Mouse (Mus musculus): ENCODE data around the gene Wdr70. TPM values are rescaled to one million over a fixed set of nuclear protein-coding genes. Genes with fewer than 3 reads are reported as not detected.

Wdr70 gene
- 49.3 and 49.5 TPM in 2 replicates for polyA plus RNA-seq (2014; fragmentation: Nextera tagmentation; extraction: Ambion mirVana)

DNA sequence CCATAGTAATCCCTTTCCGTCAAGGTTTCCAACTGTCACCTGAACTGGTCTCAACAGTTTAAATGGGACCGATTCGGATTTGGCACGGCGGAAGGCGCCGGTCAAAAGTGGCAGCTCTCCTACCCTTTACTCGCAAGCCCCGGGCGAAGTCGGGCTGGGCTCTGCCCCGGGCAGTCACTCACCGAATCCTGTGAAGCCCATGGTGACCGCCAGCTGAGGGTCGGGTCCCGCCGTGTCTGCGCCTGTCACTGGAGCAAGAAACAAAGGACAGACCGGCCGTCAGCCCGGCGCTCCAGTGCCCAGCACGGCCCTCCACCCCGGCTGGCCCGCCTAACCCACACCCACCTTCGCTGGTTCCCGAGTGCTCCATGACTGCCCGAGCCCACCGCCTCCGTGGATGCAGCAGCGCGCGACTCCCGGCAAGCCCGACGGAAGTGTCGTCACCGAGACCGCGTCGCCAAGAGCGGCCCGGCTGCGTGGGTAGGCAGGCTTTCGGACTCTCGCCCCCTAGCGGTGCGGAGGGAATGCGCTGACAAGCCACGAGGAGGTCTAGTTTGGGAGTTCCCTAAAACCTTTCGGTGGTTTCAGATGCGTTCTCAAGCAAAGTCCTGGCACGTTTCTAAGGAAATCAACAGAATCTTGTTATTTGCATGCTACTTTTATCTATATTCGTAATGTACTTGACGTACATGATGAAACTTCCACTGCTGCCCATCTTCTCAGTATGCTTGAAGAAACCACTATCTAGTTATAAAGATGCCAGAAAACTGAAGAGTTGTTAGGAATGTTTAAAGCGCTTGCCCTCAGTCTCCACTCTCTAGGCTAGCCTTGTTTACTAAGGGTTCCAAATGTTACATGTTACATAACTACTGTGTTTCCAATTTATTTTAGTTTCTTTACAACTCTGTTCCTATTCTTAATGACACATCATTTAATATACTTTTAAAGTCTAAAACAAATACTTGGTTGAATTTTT, at the start of gene Wdr70:
TSS of gene Wdr70 (minus strand) at position 436 of the 976 bp plus-strand sequence.
- Histone ChIP-seq H3K4me2 (peak within 1 kb of the TSS; percentile 58), H3K9me3 (replicated peaks; ENCODE audit: control insufficient read depth, low read length) (no peaks in the 10 kb centered on the region), H3K36me3 (ENCODE audit: control insufficient read depth, insufficient read depth, low read length) (peaks cover 2% of the 10 kb centered on the region; the same call in 1 of the 2 replicates), H3K27me3 (ENCODE audit: control insufficient read depth, insufficient read depth, low read length) (no peaks in the 10 kb centered on the region), H3K4me3 (ENCODE audit: low read depth, low read length) (peak within 1 kb of the TSS; percentile 86), H3K4me1 (ENCODE audit: control insufficient read depth, insufficient read depth, low read length) (0 out of 2 replicates have a peak, but pooled peaks cover 3% of the 10 kb centered on the region), H3K27ac (ENCODE audit: low read depth, low read length) (no peak within 1 kb of the TSS), H3K9ac (ENCODE audit: low read depth, low read length) (peak within 1 kb of the TSS; percentile 86)
- peak; percentile 79 for ATAC-seq (replicated peaks; ENCODE audit: insufficient number of reproducible peaks, low FRiP score, low TSS enrichment)
- 2% methylated on average over 56 of the region's 56 CpGs for WGBS (ENCODE audit: insufficient replicate concordance)

DNA sequence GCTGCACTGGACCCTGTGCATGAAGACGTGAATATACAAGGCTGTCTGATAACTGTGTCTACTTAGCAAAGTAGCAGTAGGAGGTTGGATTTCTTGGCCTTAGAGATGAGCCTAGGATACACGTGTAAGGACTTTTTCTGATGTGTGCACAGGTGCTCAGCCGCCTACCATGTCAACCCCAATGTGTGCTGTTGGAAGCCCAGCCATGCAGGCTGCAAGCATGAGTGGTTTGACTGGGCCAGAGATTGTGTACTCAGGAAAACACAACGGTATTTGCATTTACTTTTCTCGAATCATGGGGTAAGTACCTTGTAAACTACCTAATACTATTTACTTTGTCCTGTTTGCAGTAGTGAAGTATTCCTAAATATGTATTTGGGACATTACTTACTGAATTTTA, 36.6 kb upstream of the Wdr70 start:
- no peak overlapping the region for H3K4me2 ChIP-seq
- H3K36me3 ChIP-seq (ENCODE audit: control insufficient read depth, insufficient read depth, low read length) = peaks cover 37% of the 10 kb centered on the region
- no peak overlapping the region for H3K9ac ChIP-seq (ENCODE audit: low read depth, low read length)
- no peak for ATAC-seq (replicated peaks; ENCODE audit: insufficient number of reproducible peaks, low FRiP score, low TSS enrichment)
- no peaks in the 10 kb centered on the region for H3K4me1 ChIP-seq (ENCODE audit: control insufficient read depth, insufficient read depth, low read length)
- 91% methylated on average over 5 of the region's 5 CpGs for WGBS (ENCODE audit: insufficient replicate concordance)
- no peak overlapping the region for H3K4me3 ChIP-seq (ENCODE audit: low read depth, low read length)
- H3K27me3 ChIP-seq (ENCODE audit: control insufficient read depth, insufficient read depth, low read length) = no peaks in the 10 kb centered on the region
- no peak overlapping the region for H3K27ac ChIP-seq (ENCODE audit: low read depth, low read length)
- H3K9me3 ChIP-seq (replicated peaks; ENCODE audit: control insufficient read depth, low read length) = no peaks in the 10 kb centered on the region

DNA sequence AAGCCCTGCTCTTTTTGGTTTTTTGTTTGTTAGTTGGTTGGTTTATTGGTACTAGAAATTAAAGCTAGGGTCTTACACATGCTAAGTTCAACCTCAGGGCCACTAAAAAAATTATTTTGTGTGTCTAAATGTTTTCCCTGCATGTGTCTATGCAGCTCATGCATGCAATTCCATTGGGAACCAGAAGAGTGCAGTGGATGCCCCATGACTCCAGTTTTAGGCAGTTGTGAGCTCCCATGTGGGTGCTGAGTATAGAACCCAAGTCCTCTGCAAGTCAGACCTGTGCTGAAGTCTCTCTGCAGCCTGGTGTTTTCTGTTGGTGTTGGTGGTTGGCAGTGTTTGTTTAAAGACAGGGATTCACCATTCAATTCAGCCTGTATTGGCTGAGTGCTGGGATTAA, 32.8 kb upstream of the Wdr70 start:
- Histone ChIP-seq H3K4me1 (ENCODE audit: control insufficient read depth, insufficient read depth, low read length) (no peaks in the 10 kb centered on the region), H3K4me2 (no peak overlapping the region), H3K27ac (ENCODE audit: low read depth, low read length) (no peak overlapping the region), H3K36me3 (ENCODE audit: control insufficient read depth, insufficient read depth, low read length) (peaks cover 36% of the 10 kb centered on the region), H3K9me3 (replicated peaks; ENCODE audit: control insufficient read depth, low read length) (no peaks in the 10 kb centered on the region), H3K4me3 (ENCODE audit: low read depth, low read length) (no peak overlapping the region), H3K27me3 (ENCODE audit: control insufficient read depth, insufficient read depth, low read length) (no peaks in the 10 kb centered on the region), H3K9ac (ENCODE audit: low read depth, low read length) (no peak overlapping the region)
- ATAC-seq (replicated peaks; ENCODE audit: insufficient number of reproducible peaks, low FRiP score, low TSS enrichment) = no peak

DNA sequence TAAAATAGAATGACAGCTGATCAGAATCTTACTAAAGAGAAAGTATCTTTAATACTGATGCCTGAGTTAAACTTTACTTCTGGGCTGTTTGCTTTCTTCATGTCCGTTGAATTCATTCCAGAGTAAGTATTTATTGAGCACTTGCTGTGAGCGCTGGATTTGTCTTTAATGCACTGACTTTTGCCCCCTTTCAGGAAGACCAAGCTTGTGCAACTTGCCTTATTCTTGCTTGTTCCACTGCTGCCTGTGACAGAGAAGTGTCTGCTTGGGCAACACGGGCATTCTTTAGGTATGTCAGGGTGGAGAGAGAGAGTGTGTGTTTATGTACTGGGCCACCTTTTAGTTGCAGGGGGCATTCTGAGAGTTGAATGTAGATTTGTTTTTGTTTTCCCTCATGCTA, 32.3 kb upstream of the Wdr70 start:
- 90% methylated on average over 3 of the region's 3 CpGs for WGBS (ENCODE audit: insufficient replicate concordance)

DNA sequence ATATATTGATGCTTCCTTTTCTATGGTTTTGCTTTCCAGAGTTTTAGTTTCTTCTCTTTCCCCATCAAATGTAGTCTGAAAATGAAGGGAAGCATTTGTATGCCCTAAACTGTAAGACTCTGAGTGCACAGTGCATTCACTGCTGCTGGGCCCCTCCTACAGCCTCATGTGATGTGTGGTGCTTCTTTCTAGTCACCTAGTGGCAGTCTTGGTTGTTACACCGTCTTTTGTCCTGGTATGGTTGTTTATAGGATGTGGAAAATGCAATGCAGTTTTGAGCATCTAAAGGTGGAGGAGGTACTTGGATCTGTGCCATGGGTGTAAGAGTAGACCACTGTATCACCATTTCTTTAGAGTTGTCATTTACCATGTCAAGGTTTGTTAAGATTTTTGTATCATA, 30.3 kb upstream of the Wdr70 start:
- Histone ChIP-seq H3K4me2 (no peak overlapping the region), H3K27me3 (ENCODE audit: control insufficient read depth, insufficient read depth, low read length) (no peaks in the 10 kb centered on the region), H3K9ac (ENCODE audit: low read depth, low read length) (no peak overlapping the region), H3K27ac (ENCODE audit: low read depth, low read length) (no peak overlapping the region), H3K9me3 (replicated peaks; ENCODE audit: control insufficient read depth, low read length) (no peaks in the 10 kb centered on the region), H3K4me3 (ENCODE audit: low read depth, low read length) (no peak overlapping the region), H3K4me1 (ENCODE audit: control insufficient read depth, insufficient read depth, low read length) (no peaks in the 10 kb centered on the region), H3K36me3 (ENCODE audit: control insufficient read depth, insufficient read depth, low read length) (peaks cover 33% of the 10 kb centered on the region)
- 86% methylated on average over 1 of the region's 1 CpGs for WGBS (ENCODE audit: insufficient replicate concordance)
- ATAC-seq (replicated peaks; ENCODE audit: insufficient number of reproducible peaks, low FRiP score, low TSS enrichment) = no peak

More for the DNA sequence above, 32.3 kb upstream of the Wdr70 start:
- no peak for ATAC-seq (replicated peaks; ENCODE audit: insufficient number of reproducible peaks, low FRiP score, low TSS enrichment)
- no peak overlapping the region for H3K4me3 ChIP-seq (ENCODE audit: low read depth, low read length)
- H3K4me2 ChIP-seq = no peak overlapping the region
- no peak overlapping the region for H3K9ac ChIP-seq (ENCODE audit: low read depth, low read length)
- no peaks in the 10 kb centered on the region for H3K4me1 ChIP-seq (ENCODE audit: control insufficient read depth, insufficient read depth, low read length)
- no peak overlapping the region for H3K27ac ChIP-seq (ENCODE audit: low read depth, low read length)
- H3K9me3 ChIP-seq (replicated peaks; ENCODE audit: control insufficient read depth, low read length) = no peaks in the 10 kb centered on the region
- peaks cover 40% of the 10 kb centered on the region for H3K36me3 ChIP-seq (ENCODE audit: control insufficient read depth, insufficient read depth, low read length)
- H3K27me3 ChIP-seq (ENCODE audit: control insufficient read depth, insufficient read depth, low read length) = no peaks in the 10 kb centered on the region

DNA sequence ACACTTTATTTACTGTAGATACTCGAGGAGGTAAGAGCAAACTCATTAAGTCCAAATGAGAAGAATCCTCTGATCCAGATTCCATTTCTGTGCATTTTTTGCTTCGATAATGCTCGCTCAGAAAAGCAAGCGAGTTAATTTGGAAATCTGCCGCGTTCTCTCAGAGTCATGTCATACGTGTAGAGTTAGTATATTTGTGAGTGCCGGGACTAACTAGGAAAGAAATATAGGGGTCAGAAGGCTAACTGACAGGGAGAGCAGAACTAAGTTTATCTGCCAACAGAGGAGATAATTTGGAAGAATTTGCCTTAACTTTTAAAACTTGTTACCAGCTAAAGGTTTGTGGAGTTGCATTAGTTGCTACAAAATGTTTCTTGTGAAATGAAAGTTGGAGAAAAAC, 10.8 kb upstream of the Wdr70 start:
- H3K27me3 ChIP-seq (ENCODE audit: control insufficient read depth, insufficient read depth, low read length) = no peaks in the 10 kb centered on the region
- H3K36me3 ChIP-seq (ENCODE audit: control insufficient read depth, insufficient read depth, low read length) = peaks cover 9% of the 10 kb centered on the region
- ATAC-seq (replicated peaks; ENCODE audit: insufficient number of reproducible peaks, low FRiP score, low TSS enrichment) = no peak
- H3K9ac ChIP-seq (ENCODE audit: low read depth, low read length) = peak overlapping the region; percentile 97
- H3K4me2 ChIP-seq = peak overlapping the region; percentile 83
- no peaks in the 10 kb centered on the region for H3K9me3 ChIP-seq (replicated peaks; ENCODE audit: control insufficient read depth, low read length)
- H3K4me1 ChIP-seq (ENCODE audit: control insufficient read depth, insufficient read depth, low read length) = peaks cover 11% of the 10 kb centered on the region; the same call in 1 of the 2 replicates
- peak overlapping the region; percentile 95 for H3K4me3 ChIP-seq (ENCODE audit: low read depth, low read length)
- peak overlapping the region; percentile 77; the same call in 1 of the 2 replicates for H3K27ac ChIP-seq (ENCODE audit: low read depth, low read length)
- WGBS (ENCODE audit: insufficient replicate concordance) = 6% methylated on average over 8 of the region's 8 CpGs

DNA sequence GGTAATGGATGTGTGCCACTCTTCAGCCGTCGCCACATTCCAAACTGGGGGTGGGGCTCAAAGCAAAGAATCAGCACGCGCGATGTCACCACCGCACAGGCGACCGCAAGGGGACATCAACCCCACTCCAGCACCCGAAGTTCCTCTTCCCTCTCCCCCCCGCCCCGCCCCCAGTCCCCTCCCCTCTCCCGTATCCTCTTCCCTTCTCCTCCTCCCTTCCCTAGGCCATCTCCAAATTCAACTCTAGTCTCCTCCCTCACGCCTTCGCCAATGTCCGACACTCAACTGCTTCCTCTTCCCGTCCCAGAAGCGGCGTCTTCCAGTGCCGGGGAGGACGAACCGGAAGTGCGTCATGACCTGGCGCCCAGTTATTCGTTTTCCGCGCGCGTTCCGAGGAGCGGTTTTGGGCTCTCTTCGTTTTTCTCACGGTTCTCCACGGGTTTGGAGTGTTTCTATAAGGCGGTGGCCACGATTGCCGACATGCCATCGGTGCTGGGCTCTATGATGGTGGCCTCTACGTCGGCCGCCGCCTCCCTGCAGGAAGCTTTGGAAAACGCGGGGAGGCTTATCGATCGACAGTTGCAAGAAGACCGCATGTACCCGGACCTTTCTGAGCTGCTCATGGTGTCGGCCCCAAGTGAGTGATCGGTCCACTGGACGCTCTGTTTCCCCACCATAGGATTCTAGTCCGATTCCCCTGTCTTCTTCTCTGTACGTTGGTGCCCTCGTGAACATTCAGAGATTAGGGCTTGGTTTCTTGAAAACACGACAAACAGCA, 10.1 kb upstream of the Wdr70 start, which contains the start of gene Nup155:
TSS of gene Nup155 (plus strand) at position 308 of the 778 bp plus-strand sequence.
- Histone ChIP-seq H3K27me3 (ENCODE audit: control insufficient read depth, insufficient read depth, low read length) (no peaks in the 10 kb centered on the region), H3K36me3 (ENCODE audit: control insufficient read depth, insufficient read depth, low read length) (peaks cover 9% of the 10 kb centered on the region), H3K9ac (ENCODE audit: low read depth, low read length) (peak within 1 kb of the TSS; percentile 97), H3K9me3 (replicated peaks; ENCODE audit: control insufficient read depth, low read length) (no peaks in the 10 kb centered on the region), H3K27ac (ENCODE audit: low read depth, low read length) (peak within 1 kb of the TSS; percentile 77), H3K4me3 (ENCODE audit: low read depth, low read length) (peak within 1 kb of the TSS; percentile 95), H3K4me2 (peak within 1 kb of the TSS; percentile 83), H3K4me1 (ENCODE audit: control insufficient read depth, insufficient read depth, low read length) (peaks cover 11% of the 10 kb centered on the region; the same call in 1 of the 2 replicates)
- under 1% methylated on average over 53 of the region's 54 CpGs for WGBS (ENCODE audit: insufficient replicate concordance)
- peak; percentile 92 for ATAC-seq (replicated peaks; ENCODE audit: insufficient number of reproducible peaks, low FRiP score, low TSS enrichment)

DNA sequence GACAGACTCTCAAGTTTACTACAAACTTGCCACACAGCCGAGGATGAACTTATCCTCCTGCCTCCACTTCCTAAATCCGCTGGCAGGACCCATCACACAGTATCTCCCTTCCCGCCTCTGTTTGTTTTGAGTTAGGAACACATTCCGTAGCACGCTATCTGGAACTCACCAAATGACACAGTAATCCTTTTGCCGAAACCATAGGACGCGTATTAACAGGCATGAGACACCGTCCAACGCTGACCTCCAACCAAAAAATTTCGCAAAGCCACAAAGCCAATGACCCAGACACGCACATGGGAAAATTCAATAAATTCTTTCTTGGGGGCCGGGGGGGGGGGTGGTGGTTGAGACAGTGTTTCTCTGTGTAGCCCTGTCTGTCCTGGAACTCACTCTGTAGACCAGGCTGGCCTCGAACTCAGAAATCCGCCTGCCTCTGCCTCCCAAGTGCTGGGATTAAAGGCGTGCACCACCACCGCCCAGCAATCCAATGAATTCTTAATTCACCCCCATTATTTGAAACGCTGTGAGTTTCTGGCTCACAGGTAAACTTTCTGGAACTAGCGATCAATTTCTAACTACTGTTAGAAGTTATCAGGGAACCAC, 9.5 kb upstream of the Wdr70 start:
- Histone ChIP-seq H3K4me2 (peak overlapping the region; percentile 83), H3K27me3 (ENCODE audit: control insufficient read depth, insufficient read depth, low read length) (no peaks in the 10 kb centered on the region), H3K9ac (ENCODE audit: low read depth, low read length) (peak overlapping the region; percentile 97), H3K4me3 (ENCODE audit: low read depth, low read length) (peak overlapping the region; percentile 95), H3K4me1 (ENCODE audit: control insufficient read depth, insufficient read depth, low read length) (peaks cover 11% of the 10 kb centered on the region; the same call in 1 of the 2 replicates), H3K9me3 (replicated peaks; ENCODE audit: control insufficient read depth, low read length) (no peaks in the 10 kb centered on the region), H3K36me3 (ENCODE audit: control insufficient read depth, insufficient read depth, low read length) (peaks cover 8% of the 10 kb centered on the region), H3K27ac (ENCODE audit: low read depth, low read length) (peak overlapping the region; percentile 77)
- no peak for ATAC-seq (replicated peaks; ENCODE audit: insufficient number of reproducible peaks, low FRiP score, low TSS enrichment)
- 49% methylated on average over 19 of the region's 19 CpGs for WGBS (ENCODE audit: insufficient replicate concordance)

All from heart, embryonic 11.5 days (tissue).